Mouse (Mus musculus) E14TG2a.4 (cell line): ENCODE measurements at regions not wholly inside any gene's neighbourhood (a gene's known extent, or its start where the extent isn't known, plus 50 kb on each side); places are given as distances from the start of the nearest gene placed in this dataset.

ENCODE experiments used
- H3K27me3 ChIP-seq: 2 replicates; pipeline ENCODE4 v1.6.1; 2014; ENCODE audit warnings: low read length, control low read depth; ENCODE audit not compliant: insufficient read depth
- H3K36me3 ChIP-seq: 2 replicates; pipeline ENCODE4 v1.6.1; 2014; ENCODE audit warnings: low read length, control low read depth; ENCODE audit not compliant: insufficient read depth
- H3K4me1 ChIP-seq: replicated peaks from 2 replicates; pipeline ENCODE4 v1.6.1; 2014; ENCODE audit warnings: low read depth, low read length, control low read depth
- H3K4me3 ChIP-seq: replicated peaks from 2 replicates; pipeline ENCODE4 v1.5.1; 2014; ENCODE audit warnings: mild to moderate bottlenecking, low read length
- H3K9me3 ChIP-seq: 2 replicates; pipeline ENCODE4 v1.6.1; 2014; ENCODE audit warnings: low read length, control low read depth
- CTCF ChIP-seq: conservative IDR thresholded peaks from 2 replicates; pipeline ENCODE4 v1.5.1; 2014; ENCODE audit warnings: low read length
- NANOG ChIP-seq: IDR thresholded peaks from 2 replicates; pipeline ENCODE4 v1.6.1; 2014; ENCODE audit warnings: borderline replicate concordance, low read length, mixed read lengths
- POU5F1 ChIP-seq: IDR thresholded peaks from 2 replicates; pipeline ENCODE4 v1.6.1; 2014; ENCODE audit warnings: low read length, borderline replicate concordance

DNA sequence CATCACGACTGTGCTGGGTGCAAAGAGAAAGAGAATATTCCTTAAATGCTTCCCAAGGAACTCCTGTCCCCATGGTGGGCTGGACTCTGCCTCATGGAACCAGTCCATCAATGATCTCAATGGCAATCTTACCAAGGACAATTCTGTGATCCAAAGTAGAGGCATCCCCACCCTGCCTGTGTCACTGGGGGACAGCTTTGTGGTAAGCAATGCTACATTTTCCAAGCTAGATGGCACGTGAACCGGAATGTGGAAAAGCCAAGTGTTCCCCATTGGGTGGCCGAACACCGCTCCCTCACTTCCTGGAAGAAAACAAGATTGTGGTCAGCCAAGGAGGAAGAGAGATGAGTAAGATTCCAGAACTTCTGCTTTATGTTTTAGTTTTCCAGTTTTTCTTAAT is 164.7 kb upstream of the Tmtc1 start:
- Histone ChIP-seq H3K36me3 (no peaks in the 10 kb centered on the region), H3K4me1 (no peaks in the 10 kb centered on the region), H3K9me3 (no peaks in the 10 kb centered on the region), H3K4me3 (no peak overlapping the region), H3K27me3 (peaks cover 10% of the 10 kb centered on the region; the same call in 1 of the 2 replicates)
- TF ChIP-seq POU5F1 (no peak), NANOG (no peak), CTCF (no peak)

DNA sequence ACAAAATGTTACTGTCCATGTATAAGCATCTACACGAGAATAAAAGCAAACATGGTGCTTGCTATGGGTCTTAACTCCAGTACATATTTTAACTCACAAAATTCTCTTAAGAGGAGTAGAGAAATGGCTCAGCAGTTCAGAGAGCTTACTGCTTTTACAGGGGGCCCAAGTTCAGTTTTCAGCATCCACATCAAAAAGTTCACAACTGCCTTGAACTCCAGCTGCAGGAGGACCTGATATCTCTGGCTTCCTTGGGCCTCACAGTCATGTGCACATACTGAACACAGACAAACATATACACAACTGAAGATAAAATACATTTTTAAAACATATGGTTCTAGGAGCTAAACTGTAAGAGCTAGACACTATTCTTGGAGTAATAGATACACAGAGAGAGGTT is 161.0 kb upstream of the Tmtc1 start:
- H3K27me3 ChIP-seq = peaks cover 33% of the 10 kb centered on the region
- no peaks in the 10 kb centered on the region for H3K9me3 ChIP-seq
- H3K36me3 ChIP-seq = no peaks in the 10 kb centered on the region
- TF ChIP-seq POU5F1 (no peak), CTCF (no peak), NANOG (no peak)
- H3K4me3 ChIP-seq = no peak overlapping the region
- H3K4me1 ChIP-seq = peaks cover 5% of the 10 kb centered on the region

DNA sequence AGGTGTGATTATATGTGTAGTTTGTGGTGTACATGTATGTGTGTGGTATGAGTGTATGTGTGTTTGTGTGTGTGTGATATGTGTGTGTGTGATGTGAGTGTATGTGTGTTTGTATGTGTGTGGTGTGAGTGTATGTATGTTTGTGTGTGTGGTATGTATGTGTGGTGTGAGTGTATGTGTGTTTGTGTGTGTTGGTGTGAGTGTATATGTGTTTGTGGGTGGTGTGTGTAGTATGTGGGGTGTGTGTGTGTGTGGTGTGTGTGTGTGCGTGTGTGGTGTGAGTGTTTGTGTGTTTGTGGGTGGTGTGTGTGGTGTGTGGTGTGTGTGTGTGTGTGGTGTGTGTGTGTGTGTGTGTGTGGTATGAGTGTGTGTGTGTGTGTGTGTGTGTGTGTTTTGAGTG is 160.6 kb upstream of the Tmtc1 start:
- no peak overlapping the region for H3K4me3 ChIP-seq
- H3K4me1 ChIP-seq = peaks cover 5% of the 10 kb centered on the region
- peaks cover 36% of the 10 kb centered on the region for H3K27me3 ChIP-seq
- TF ChIP-seq POU5F1 (no peak), CTCF (no peak), NANOG (no peak)
- no peaks in the 10 kb centered on the region for H3K36me3 ChIP-seq
- H3K9me3 ChIP-seq = no peaks in the 10 kb centered on the region

DNA sequence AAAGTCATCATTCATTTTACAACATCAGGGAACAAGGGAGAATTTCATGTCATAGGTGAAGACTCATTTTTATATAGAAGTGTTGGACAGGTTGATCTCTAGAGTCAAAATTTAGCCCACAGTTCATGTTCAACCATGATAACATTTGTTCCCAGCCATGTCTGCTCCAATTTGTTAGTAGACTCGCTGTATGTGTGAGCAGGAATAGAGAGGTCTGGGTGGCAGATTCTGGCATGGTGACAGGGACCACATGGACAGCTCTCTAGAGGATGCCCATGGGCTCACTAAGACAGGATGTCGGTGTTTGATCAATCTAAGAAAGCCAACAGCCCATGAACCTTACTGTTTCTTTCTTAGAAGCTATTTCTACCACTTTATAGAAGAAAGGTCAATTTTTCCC is 159.7 kb upstream of the Tmtc1 start:
- Histone ChIP-seq H3K4me3 (no peak overlapping the region), H3K36me3 (no peaks in the 10 kb centered on the region), H3K9me3 (no peaks in the 10 kb centered on the region), H3K27me3 (peaks cover 40% of the 10 kb centered on the region), H3K4me1 (peaks cover 12% of the 10 kb centered on the region)
- TF ChIP-seq CTCF = no peak
- TF ChIP-seq POU5F1 = no peak
- no peak for TF ChIP-seq NANOG

DNA sequence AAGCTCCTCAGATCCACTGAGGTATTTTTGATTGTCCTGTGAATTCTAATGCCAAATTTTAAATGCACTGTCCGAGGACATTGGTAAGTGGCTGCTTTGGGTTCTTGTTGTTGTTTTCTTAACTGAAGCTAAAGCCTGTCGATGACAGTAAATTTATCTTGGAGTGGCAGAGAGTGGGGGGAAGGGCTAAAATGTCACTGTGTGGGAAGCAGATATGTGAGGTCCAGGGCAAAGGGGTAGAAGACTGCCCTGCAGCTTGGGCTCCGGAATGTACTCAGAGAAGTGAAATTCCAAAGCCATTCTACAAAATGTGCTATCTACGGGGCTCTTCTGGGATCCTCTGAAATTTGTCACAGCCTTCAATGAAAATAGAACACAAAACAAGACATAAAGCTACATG is 159.3 kb upstream of the Tmtc1 start:
- no peak overlapping the region for H3K4me3 ChIP-seq
- H3K36me3 ChIP-seq = no peaks in the 10 kb centered on the region
- TF ChIP-seq POU5F1 (no peak), NANOG (no peak), CTCF (no peak)
- H3K9me3 ChIP-seq = no peaks in the 10 kb centered on the region
- peaks cover 16% of the 10 kb centered on the region for H3K4me1 ChIP-seq
- H3K27me3 ChIP-seq = peaks cover 44% of the 10 kb centered on the region

DNA sequence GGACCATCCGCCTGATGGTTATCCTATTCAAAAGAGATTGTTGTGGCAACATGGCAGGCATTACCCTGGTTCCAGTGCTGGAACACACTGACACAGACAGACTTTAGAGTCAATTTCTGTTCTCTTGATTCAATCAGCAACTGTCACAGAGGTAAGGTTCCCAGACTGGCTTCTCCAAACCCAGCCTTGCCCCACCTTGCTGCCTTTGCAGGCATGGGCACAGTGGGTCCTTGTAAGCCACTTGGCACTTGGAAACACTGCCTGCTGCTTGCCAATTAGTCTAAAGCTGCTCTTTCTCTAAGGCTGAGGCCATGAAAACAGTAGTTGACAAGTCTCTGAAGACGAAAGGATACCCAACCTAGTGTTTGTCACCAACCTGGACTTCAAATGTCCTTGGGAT is 158.7 kb upstream of the Tmtc1 start:
- H3K27me3 ChIP-seq = peaks cover 49% of the 10 kb centered on the region
- no peaks in the 10 kb centered on the region for H3K9me3 ChIP-seq
- H3K36me3 ChIP-seq = no peaks in the 10 kb centered on the region
- no peak overlapping the region for H3K4me3 ChIP-seq
- no peak for TF ChIP-seq NANOG
- no peak for TF ChIP-seq CTCF
- TF ChIP-seq POU5F1 = no peak
- H3K4me1 ChIP-seq = peaks cover 21% of the 10 kb centered on the region

DNA sequence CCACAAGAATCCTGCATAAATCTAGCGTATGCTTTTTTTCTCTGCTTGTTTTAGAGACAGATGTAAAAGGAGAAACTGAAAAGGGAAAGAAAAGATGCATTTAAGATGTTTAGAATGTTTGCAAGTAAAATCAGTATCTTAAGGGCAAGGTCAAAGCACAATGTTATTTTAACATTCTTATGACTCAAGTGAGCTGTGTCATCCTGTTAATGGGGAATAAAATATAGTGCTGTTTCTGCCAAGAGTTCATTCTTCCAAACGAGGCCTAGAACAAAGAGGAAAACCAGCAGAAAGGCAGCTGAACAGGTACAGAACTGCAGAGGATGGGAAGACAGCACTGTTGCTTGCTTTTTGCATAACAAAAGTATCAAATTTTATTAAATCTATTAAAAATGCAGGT is 156.7 kb upstream of the Tmtc1 start:
- Histone ChIP-seq H3K4me1 (peaks cover 23% of the 10 kb centered on the region), H3K4me3 (no peak overlapping the region), H3K36me3 (no peaks in the 10 kb centered on the region), H3K27me3 (peaks cover 54% of the 10 kb centered on the region), H3K9me3 (no peaks in the 10 kb centered on the region)
- no peak for TF ChIP-seq CTCF
- TF ChIP-seq NANOG = no peak
- TF ChIP-seq POU5F1 = no peak

DNA sequence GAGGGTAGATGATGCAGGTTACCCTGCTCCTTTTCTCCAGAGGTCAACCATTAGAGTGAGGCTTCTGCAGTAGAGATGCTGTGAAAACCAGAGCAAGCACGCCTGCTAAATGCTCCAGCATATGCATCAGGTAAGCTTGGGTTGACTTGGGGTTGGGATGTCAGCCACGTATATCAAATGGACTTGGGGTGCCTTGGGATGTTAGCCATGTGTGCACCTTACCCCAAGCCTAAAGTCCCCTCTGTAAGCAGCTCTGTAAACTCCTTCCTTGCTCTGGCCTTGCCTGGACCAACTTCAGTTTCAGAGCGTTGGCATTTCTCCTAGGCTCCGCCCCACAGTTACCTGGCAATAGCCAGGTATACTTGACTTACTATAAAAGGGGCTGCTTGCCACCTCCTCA is 155.3 kb upstream of the Tmtc1 start:
- Histone ChIP-seq H3K4me1 (peaks cover 23% of the 10 kb centered on the region), H3K27me3 (peaks cover 57% of the 10 kb centered on the region), H3K4me3 (no peak overlapping the region), H3K9me3 (no peaks in the 10 kb centered on the region), H3K36me3 (no peaks in the 10 kb centered on the region)
- no peak for TF ChIP-seq NANOG
- no peak for TF ChIP-seq CTCF
- no peak for TF ChIP-seq POU5F1

DNA sequence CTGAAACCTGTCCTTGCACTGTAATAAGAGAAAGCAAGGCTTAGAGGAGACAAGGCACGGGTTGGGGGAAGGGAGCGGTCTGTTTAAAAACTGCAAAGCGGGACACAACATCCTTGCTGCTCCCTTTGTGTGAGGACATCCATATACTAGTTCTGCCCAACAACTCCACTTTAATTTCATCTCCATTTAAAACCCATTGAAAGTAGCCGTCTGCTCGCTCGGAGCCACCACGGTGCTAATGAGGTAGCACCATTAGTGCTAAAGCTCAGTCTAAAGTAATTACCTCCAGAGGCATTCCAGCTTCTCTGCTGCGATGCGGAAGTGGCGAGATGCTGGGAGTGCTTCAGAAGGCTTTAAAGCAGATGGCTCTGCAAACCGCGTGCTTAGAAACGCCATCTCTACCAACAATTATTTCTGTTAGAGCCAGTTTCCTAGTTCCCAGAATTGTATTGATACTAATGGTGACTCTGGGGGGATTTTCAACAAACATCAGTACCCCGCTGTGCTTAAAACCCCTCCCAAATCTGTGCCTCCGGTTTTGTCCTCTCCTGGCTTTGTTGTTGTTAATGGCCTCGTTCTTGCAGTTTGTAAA is 154.7 kb upstream of the Tmtc1 start:
- Histone ChIP-seq H3K36me3 (no peaks in the 10 kb centered on the region), H3K9me3 (no peaks in the 10 kb centered on the region), H3K4me3 (peak overlapping the region; percentile 41), H3K4me1 (peaks cover 23% of the 10 kb centered on the region), H3K27me3 (peaks cover 61% of the 10 kb centered on the region)
- no peak for TF ChIP-seq CTCF
- no peak for TF ChIP-seq POU5F1
- peak; percentile 98 for TF ChIP-seq NANOG
